18 mouse cellular contexts compared by ENCODE assay signal in the genomic region with DNA sequence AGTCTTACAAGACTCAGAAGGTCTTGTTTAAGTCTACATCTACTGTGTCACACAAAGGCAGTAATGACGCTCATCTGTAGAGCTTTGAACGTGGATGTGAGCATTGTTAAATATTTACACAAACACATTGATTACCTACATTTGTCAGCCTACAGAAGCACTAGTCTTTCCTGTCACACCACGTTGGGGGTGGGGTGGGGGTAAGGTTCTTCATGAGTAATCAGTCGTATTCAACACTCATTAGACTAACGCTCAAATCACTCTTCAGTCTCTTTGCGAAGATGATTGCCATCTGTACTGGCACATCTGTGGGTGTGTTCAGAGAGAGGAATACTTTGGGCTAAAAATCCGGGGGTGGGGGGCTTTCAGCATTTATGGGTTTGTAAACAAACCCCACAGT.
DNase-seq lines count a peak whose midpoint lies in the region; ATAC-seq and TF ChIP-seq lines count a peak whose summit lies in the region.
"Had no signal": no experiment of that assay in that cellular context is flagged by ENCODE, and none has a peak within 500 bp of the region (broad histone marks: within the 10 kb centered on the region; RNA-seq: fewer than 3 reads in every experiment).

No protein-coding gene starts in this region.

- H3K4me2 ChIP-seq in forebrain, embryonic 13.5 days: no peak overlapping the region
- H3K4me2 ChIP-seq in forebrain, embryonic 12.5 days: no peak overlapping the region
- H3K4me2 ChIP-seq in forebrain, embryonic 15.5 days (replicated peaks): no peak overlapping the region
- no peak overlapping the region for H3K4me2 ChIP-seq in forebrain, embryonic 11.5 days (ENCODE audit: low read depth, low read length, severe bottlenecking)
- H3K4me2 ChIP-seq in neural tube, embryonic 14.5 days (ENCODE audit: low read depth, low read length): no peak overlapping the region
- H3K4me2 ChIP-seq in neural tube, embryonic 15.5 days: no peak overlapping the region
- no peak overlapping the region for H3K4me2 ChIP-seq in forebrain, postnatal 0 days (ENCODE audit: low read depth)
- H3K4me2 ChIP-seq: embryonic facial prominence, embryonic 12.5 days had no signal

- no peak overlapping the region for H3K9ac ChIP-seq in forebrain, embryonic 13.5 days
- no peak overlapping the region for H3K9ac ChIP-seq in forebrain, embryonic 12.5 days
- no peak overlapping the region for H3K9ac ChIP-seq in forebrain, embryonic 15.5 days (replicated peaks)
- no peak overlapping the region for H3K9ac ChIP-seq in forebrain, embryonic 11.5 days (ENCODE audit: low read length)
- no peak overlapping the region for H3K9ac ChIP-seq in neural tube, embryonic 14.5 days (replicated peaks; ENCODE audit: low read depth, low read length)
- no peak overlapping the region for H3K9ac ChIP-seq in neural tube, embryonic 15.5 days (replicated peaks)
- H3K9ac ChIP-seq in forebrain, postnatal 0 days: no peak overlapping the region
- H3K9ac ChIP-seq: embryonic facial prominence, embryonic 12.5 days had no signal

- no peak overlapping the region for H3K4me3 ChIP-seq in forebrain, embryonic 13.5 days
- H3K4me3 ChIP-seq in forebrain, embryonic 12.5 days (replicated peaks): no peak overlapping the region
- no peak overlapping the region for H3K4me3 ChIP-seq in forebrain, embryonic 15.5 days
- H3K4me3 ChIP-seq in forebrain, embryonic 11.5 days (ENCODE audit: low read depth, low read length): no peak overlapping the region
- H3K4me3 ChIP-seq in neural tube, embryonic 14.5 days (ENCODE audit: low read depth, low read length): no peak overlapping the region
- no peak overlapping the region for H3K4me3 ChIP-seq in neural tube, embryonic 15.5 days (replicated peaks)
- no peak overlapping the region for H3K4me3 ChIP-seq in forebrain, postnatal 0 days (ENCODE audit: low read depth, low read length)
- H3K4me3 ChIP-seq: embryonic facial prominence, embryonic 10.5 days; embryonic facial prominence, embryonic 12.5 days had no signal

- H3K27me3 ChIP-seq in forebrain, embryonic 13.5 days: no peaks in the 10 kb centered on the region
- no peaks in the 10 kb centered on the region for H3K27me3 ChIP-seq in forebrain, embryonic 12.5 days
- H3K27me3 ChIP-seq in forebrain, embryonic 15.5 days: no peaks in the 10 kb centered on the region
- H3K27me3 ChIP-seq in forebrain, embryonic 11.5 days (ENCODE audit: control insufficient read depth, insufficient read depth, low read length): no peaks in the 10 kb centered on the region
- no peaks in the 10 kb centered on the region for H3K27me3 ChIP-seq in neural tube, embryonic 14.5 days (ENCODE audit: control insufficient read depth, insufficient read depth, low read length)
- no peaks in the 10 kb centered on the region for H3K27me3 ChIP-seq in neural tube, embryonic 15.5 days (replicated peaks)
- H3K27me3 ChIP-seq in forebrain, postnatal 0 days (ENCODE audit: insufficient read depth, low read length): no peaks in the 10 kb centered on the region
- H3K27me3 ChIP-seq: embryonic facial prominence, embryonic 12.5 days had no signal

- H3K4me1 ChIP-seq in forebrain, embryonic 13.5 days: no peaks in the 10 kb centered on the region
- no peaks in the 10 kb centered on the region for H3K4me1 ChIP-seq in forebrain, embryonic 12.5 days
- H3K4me1 ChIP-seq in forebrain, embryonic 15.5 days: no peaks in the 10 kb centered on the region
- H3K4me1 ChIP-seq in forebrain, embryonic 11.5 days (replicated peaks; ENCODE audit: control insufficient read depth, insufficient read depth, low read length): no peaks in the 10 kb centered on the region
- H3K4me1 ChIP-seq in neural tube, embryonic 14.5 days (ENCODE audit: control insufficient read depth, insufficient read depth, low read length): no peaks in the 10 kb centered on the region
- H3K4me1 ChIP-seq in neural tube, embryonic 15.5 days: no peaks in the 10 kb centered on the region
- H3K4me1 ChIP-seq in forebrain, postnatal 0 days (ENCODE audit: insufficient read depth): no peaks in the 10 kb centered on the region
- H3K4me1 ChIP-seq: embryonic facial prominence, embryonic 10.5 days; embryonic facial prominence, embryonic 12.5 days had no signal

- H3K27ac ChIP-seq in forebrain, embryonic 13.5 days: no peak overlapping the region
- H3K27ac ChIP-seq in forebrain, embryonic 12.5 days: no peak overlapping the region
- H3K27ac ChIP-seq in forebrain, embryonic 15.5 days (replicated peaks): no peak overlapping the region
- H3K27ac ChIP-seq in forebrain, embryonic 11.5 days (ENCODE audit: low read depth, low read length): no peak overlapping the region
- H3K27ac ChIP-seq in neural tube, embryonic 14.5 days (ENCODE audit: low read depth, low read length): no peak overlapping the region
- H3K27ac ChIP-seq in neural tube, embryonic 15.5 days (replicated peaks): no peak overlapping the region
- no peak overlapping the region for H3K27ac ChIP-seq in forebrain, postnatal 0 days (ENCODE audit: low read depth, low read length)
- H3K27ac ChIP-seq: embryonic facial prominence, embryonic 10.5 days; embryonic facial prominence, embryonic 12.5 days had no signal

- DNase-seq in forebrain, embryonic 11.5 days (ENCODE audit: low spot score): no peak
- DNase-seq in forebrain, postnatal 0 days: peak; percentile 21
- no peak for DNase-seq in layer of hippocampus, adult 9-11 months
- DNase-seq: adrenal gland, adult 2 months; adrenal gland, postnatal 10 days; adrenal gland, postnatal 25 days; cerebellum, adult 11-12 months; cerebellum, adult 2 months; cerebellum, adult 9-10 months; cerebellum, postnatal 10 days; cerebellum, postnatal 25 days had no signal

- no peak for TF ChIP-seq CTCF in forebrain, postnatal 0 days (IDR thresholded peaks at IDR 0.05; ENCODE audit: low read depth)

- no peaks in the 10 kb centered on the region for H3K9me3 ChIP-seq in forebrain, embryonic 13.5 days (replicated peaks)
- H3K9me3 ChIP-seq in forebrain, embryonic 12.5 days: no peaks in the 10 kb centered on the region
- H3K9me3 ChIP-seq in forebrain, embryonic 15.5 days: no peaks in the 10 kb centered on the region
- H3K9me3 ChIP-seq in forebrain, embryonic 11.5 days (ENCODE audit: control insufficient read depth, low read length): no peaks in the 10 kb centered on the region
- H3K9me3 ChIP-seq in neural tube, embryonic 14.5 days (ENCODE audit: control insufficient read depth, low read length): no peaks in the 10 kb centered on the region
- no peaks in the 10 kb centered on the region for H3K9me3 ChIP-seq in neural tube, embryonic 15.5 days (replicated peaks)
- no peaks in the 10 kb centered on the region for H3K9me3 ChIP-seq in forebrain, postnatal 0 days (ENCODE audit: low read length)
- H3K9me3 ChIP-seq: embryonic facial prominence, embryonic 10.5 days; embryonic facial prominence, embryonic 12.5 days had no signal

- no peaks in the 10 kb centered on the region for H3K36me3 ChIP-seq in forebrain, embryonic 13.5 days (ENCODE audit: poor library complexity, severe bottlenecking)
- no peaks in the 10 kb centered on the region for H3K36me3 ChIP-seq in forebrain, embryonic 12.5 days (replicated peaks)
- H3K36me3 ChIP-seq in forebrain, embryonic 15.5 days: no peaks in the 10 kb centered on the region
- H3K36me3 ChIP-seq in forebrain, embryonic 11.5 days (ENCODE audit: control insufficient read depth, insufficient read depth, low read length): no peaks in the 10 kb centered on the region
- no peaks in the 10 kb centered on the region for H3K36me3 ChIP-seq in neural tube, embryonic 14.5 days (ENCODE audit: control insufficient read depth, insufficient read depth, low read length)
- no peaks in the 10 kb centered on the region for H3K36me3 ChIP-seq in neural tube, embryonic 15.5 days
- no peaks in the 10 kb centered on the region for H3K36me3 ChIP-seq in forebrain, postnatal 0 days (ENCODE audit: insufficient read depth)
- H3K36me3 ChIP-seq: embryonic facial prominence, embryonic 10.5 days; embryonic facial prominence, embryonic 12.5 days had no signal

- peak; percentile 63 for ATAC-seq in forebrain, embryonic 13.5 days
- ATAC-seq in forebrain, embryonic 12.5 days (ENCODE audit: low FRiP score): no peak
- ATAC-seq in forebrain, embryonic 15.5 days (replicated peaks): peak; percentile 58
- ATAC-seq in forebrain, embryonic 11.5 days (replicated peaks; ENCODE audit: low FRiP score): no peak
- ATAC-seq in neural tube, embryonic 14.5 days (ENCODE audit: low read depth): 0 out of 2 replicates have a peak, but pooled peaks have one; percentile 21
- no peak for ATAC-seq in neural tube, embryonic 15.5 days (ENCODE audit: low FRiP score)
- peak; percentile 77 for ATAC-seq in forebrain, postnatal 0 days

- 76% methylated on average over 7 of the region's 7 CpGs for WGBS in forebrain, embryonic 13.5 days
- WGBS in forebrain, embryonic 12.5 days: 74% methylated on average over 7 of the region's 7 CpGs
- 67% methylated on average over 7 of the region's 7 CpGs for WGBS in forebrain, embryonic 15.5 days
- 84% methylated on average over 7 of the region's 7 CpGs for WGBS in forebrain, embryonic 11.5 days
- 80% methylated on average over 7 of the region's 7 CpGs for WGBS in neural tube, embryonic 14.5 days
- 72% methylated on average over 7 of the region's 7 CpGs for WGBS in neural tube, embryonic 15.5 days
- WGBS in forebrain, postnatal 0 days: 74% methylated on average over 7 of the region's 7 CpGs

Comparison
In these comparisons a context has a peak if more than half of its experiments do, and no peak if none do; other contexts are left out.
1. ATAC-seq: peak in forebrain, embryonic 13.5 days (single experiment), forebrain, embryonic 15.5 days (single experiment), neural tube, embryonic 14.5 days (single experiment) and forebrain, postnatal 0 days (single experiment); none in forebrain, embryonic 12.5 days (single experiment), forebrain, embryonic 11.5 days (single experiment) and neural tube, embryonic 15.5 days (single experiment).